Comparison of ENCODE assay signal across 14 mouse cellular contexts in genomic region chr5:72720587-72720986, GRCm38 (mm10). TPM values are rescaled to one million over a fixed set of nuclear protein-coding genes. Genes with fewer than 3 reads are reported as not detected.
A peak's percentile ranks its signal among the peaks of the same experiment; 100 is the strongest.
DNase-seq lines count a peak whose midpoint lies in the region; TF ChIP-seq lines count a peak whose summit lies in the region.
"Had no signal": no experiment of that assay in that cellular context is flagged by ENCODE, and none has a peak within 500 bp of the region (broad histone marks: within the 10 kb centered on the region; RNA-seq: fewer than 3 reads in every experiment).

No protein-coding gene starts in this region.

- 63% methylated on average over 7 of the region's 7 CpGs for WGBS in cerebellum, adult 2 months
- 54% methylated on average over 7 of the region's 7 CpGs for WGBS in lung, adult 2 months

- DNase-seq in cerebellum, adult 2 months = no peak
- DNase-seq in cerebellum, postnatal 4 days (ENCODE audit: low spot score in 2 of 2) = no peak
- no peak for DNase-seq in lung, adult 2 months
- no peak for DNase-seq in lung, adult 18-20 months
- peak; percentile 35 for DNase-seq in ZHBTc4 (ENCODE audit: low read depth, low spot score)
- DNase-seq in thymus, postnatal 14 days = peak; percentile 56
- no peak for DNase-seq in urinary bladder, postnatal 4 days (ENCODE audit: low spot score in 2 of 2)
- no peak for DNase-seq in right cerebral cortex, postnatal 4 days
- DNase-seq: adrenal gland, postnatal 10 days; cerebellum, postnatal 25 days; lung, postnatal 14 days had no signal

- no peak for TF ChIP-seq POLR2A in cerebellum, adult 2 months (IDR thresholded peaks at IDR 0.05; ENCODE audit: borderline replicate concordance, insufficient read depth, low read length)
- TF ChIP-seq POLR2A in lung, adult 2 months (IDR thresholded peaks at IDR 0.05; ENCODE audit: borderline replicate concordance, extremely low read depth, low read depth, low read length) = no peak

- no peaks in the 10 kb centered on the region for H3K27me3 ChIP-seq in cerebellum, adult 2 months (ENCODE audit: control insufficient read depth, insufficient read depth, low read length)
- H3K27me3 ChIP-seq: heart, embryonic 12.5 days; intestine, embryonic 15.5 days had no signal

- TF ChIP-seq CTCF in cerebellum, adult 2 months (IDR thresholded peaks at IDR 0.05; ENCODE audit: borderline replicate concordance, insufficient read depth, low read depth, low read length) = 0 out of 2 replicates have a peak, but pooled peaks have one; percentile 7
- peak; percentile 56 for TF ChIP-seq CTCF in lung, adult 2 months (IDR thresholded peaks at IDR 0.05; ENCODE audit: insufficient read depth, low read length)

- H3K4me3 ChIP-seq in cerebellum, adult 2 months (replicated peaks; ENCODE audit: insufficient read depth, low read depth, low read length) = no peak overlapping the region
- no peak overlapping the region for H3K4me3 ChIP-seq in lung, adult 2 months (replicated peaks; ENCODE audit: extremely low read depth, low read depth, low read length)
- H3K4me3 ChIP-seq: heart, embryonic 12.5 days; intestine, embryonic 15.5 days had no signal

- H3K4me1 ChIP-seq in cerebellum, adult 2 months (ENCODE audit: control insufficient read depth, insufficient read depth, low read length) = no peaks in the 10 kb centered on the region
- H3K4me1 ChIP-seq in lung, adult 2 months (ENCODE audit: control insufficient read depth, insufficient read depth, low read length) = no peaks in the 10 kb centered on the region
- H3K4me1 ChIP-seq: heart, embryonic 12.5 days; intestine, embryonic 15.5 days had no signal

- no peak overlapping the region for H3K27ac ChIP-seq in cerebellum, adult 2 months (ENCODE audit: insufficient read depth, low read length)
- H3K27ac ChIP-seq: intestine, embryonic 15.5 days had no signal

RNA-seq across cellular contexts. Expression of gene Txk, which starts 32.0 kb away (rescaled TPM):
- 0.03 and 0.05 TPM in 2 replicates for polyA plus RNA-seq in cerebellum, adult 2 months (2012; rRNA removed)
- polyA plus RNA-seq in lung, adult 2 months (2012; rRNA removed) = 0.43 and 0.75 TPM in 2 replicates
- polyA plus RNA-seq: forebrain, embryonic 11.5 days; heart, embryonic 12.5 days had no signal

Comparison
In these comparisons a context has a peak if more than half of its experiments do, and no peak if none do; other contexts are left out.
1. DNase-seq: peak in ZHBTc4 (single experiment) and thymus, postnatal 14 days (single experiment); none in cerebellum, adult 2 months (0 of 2), cerebellum, postnatal 4 days (0 of 2), lung, adult 2 months (single experiment), lung, adult 18-20 months (0 of 2), urinary bladder, postnatal 4 days (0 of 2) and right cerebral cortex, postnatal 4 days (single experiment).